Mouse (Mus musculus) heart, postnatal 0 days (tissue): ENCODE measurements around the gene Map4. TPM values are rescaled to one million over a fixed set of nuclear protein-coding genes. Genes with fewer than 3 reads are reported as not detected.

Experiments
- ATAC-seq: fragments of 200-750 bp; cut with Nextera tagmentation; 2 replicates; pipeline ENCODE4 v1.8.0; 2017; ENCODE audit warnings: low read depth, moderate number of reproducible peaks, moderate library complexity; ENCODE audit not compliant: insufficient read depth
- DNase-seq: peaks from one replicate; pipeline ENCODE4 v3.0.0-alpha.2; 2016; ENCODE audit warnings: low spot score
- H3K27ac ChIP-seq: fragments of 300-500 bp; sonication (generic); 2 replicates; pipeline ENCODE4 v1.5.1; 2014; ENCODE audit warnings: low read depth, mild to moderate bottlenecking
- H3K27me3 ChIP-seq: fragments of 300-500 bp; sonication (generic); 2 replicates; pipeline ENCODE4 v1.6.1; 2014; ENCODE audit warnings: low read length, mixed read lengths; ENCODE audit not compliant: control insufficient read depth, insufficient read depth
- H3K36me3 ChIP-seq: fragments of 300-500 bp; sonication (generic); replicated peaks from 2 replicates; pipeline ENCODE4 v1.6.1; 2014; ENCODE audit warnings: low read length, mixed read lengths; ENCODE audit not compliant: control insufficient read depth, insufficient read depth
- H3K4me1 ChIP-seq: fragments of 300-500 bp; sonication (generic); 2 replicates; pipeline ENCODE4 v1.6.1; 2014; ENCODE audit warnings: antibody characterized with exemption; ENCODE audit not compliant: control insufficient read depth, insufficient read depth
- H3K4me2 ChIP-seq: fragments of 300-500 bp; sonication (generic); 2 replicates; pipeline ENCODE4 v1.6.1; 2014; ENCODE audit warnings: low read depth, mild to moderate bottlenecking, low read length, moderate library complexity
- H3K4me3 ChIP-seq: fragments of 300-500 bp; sonication (generic); 2 replicates; pipeline ENCODE4 v1.5.1; 2014; ENCODE audit warnings: low read depth, low read length
- H3K9ac ChIP-seq: fragments of 300-500 bp; sonication (generic); replicated peaks from 2 replicates; pipeline ENCODE4 v1.6.1; 2014; ENCODE audit warnings: low read depth, low read length, mixed read lengths
- H3K9me3 ChIP-seq: fragments of 300-500 bp; sonication (generic); replicated peaks from 2 replicates; pipeline ENCODE4 v1.6.1; 2016; ENCODE audit warnings: low read length; ENCODE audit not compliant: control insufficient read depth
- CTCF ChIP-seq: IDR thresholded peaks from 2 replicates; pipeline ENCODE4 v1.5.1; 2016; ENCODE audit warnings: antibody characterized with exemption, control low read depth, low read depth
- EP300 ChIP-seq: IDR thresholded peaks from 2 replicates; pipeline ENCODE4 v1.6.1; 2016; ENCODE audit warnings: antibody characterized with exemption, low read depth
- WGBS: fragments of 180-500 bp; shearing (Covaris S2); extraction: QIAGEN DNeasy Blood & Tissue Kit; methylation state at CpG from one replicate; pipeline ENCODE4 v1.1.7; 2014; 5-methylcytosine and 5-hydroxymethylcytosine counted together
- polyA plus RNA-seq: library from polyadenylated mRNA; unstranded; fragments of >200 nt; fragmentation: Nextera tagmentation; extraction: Ambion mirVana; gene quantifications from 2 replicates; pipeline ENCODE4 v1.2.1, GENCODE M21; 2015
- total RNA-seq: library from RNA; depleted of rRNA; stranded (reverse); fragments of >200 nt; gene quantifications from 2 replicates; pipeline ENCODE4 v1.2.3, GENCODE M21; 2014; ENCODE audit warnings: low replicate concordance

Map4 gene
- total and polyA plus RNA-seq, 2 experiments from 2014 or later, result 54.2 to 145 TPM

DNA sequence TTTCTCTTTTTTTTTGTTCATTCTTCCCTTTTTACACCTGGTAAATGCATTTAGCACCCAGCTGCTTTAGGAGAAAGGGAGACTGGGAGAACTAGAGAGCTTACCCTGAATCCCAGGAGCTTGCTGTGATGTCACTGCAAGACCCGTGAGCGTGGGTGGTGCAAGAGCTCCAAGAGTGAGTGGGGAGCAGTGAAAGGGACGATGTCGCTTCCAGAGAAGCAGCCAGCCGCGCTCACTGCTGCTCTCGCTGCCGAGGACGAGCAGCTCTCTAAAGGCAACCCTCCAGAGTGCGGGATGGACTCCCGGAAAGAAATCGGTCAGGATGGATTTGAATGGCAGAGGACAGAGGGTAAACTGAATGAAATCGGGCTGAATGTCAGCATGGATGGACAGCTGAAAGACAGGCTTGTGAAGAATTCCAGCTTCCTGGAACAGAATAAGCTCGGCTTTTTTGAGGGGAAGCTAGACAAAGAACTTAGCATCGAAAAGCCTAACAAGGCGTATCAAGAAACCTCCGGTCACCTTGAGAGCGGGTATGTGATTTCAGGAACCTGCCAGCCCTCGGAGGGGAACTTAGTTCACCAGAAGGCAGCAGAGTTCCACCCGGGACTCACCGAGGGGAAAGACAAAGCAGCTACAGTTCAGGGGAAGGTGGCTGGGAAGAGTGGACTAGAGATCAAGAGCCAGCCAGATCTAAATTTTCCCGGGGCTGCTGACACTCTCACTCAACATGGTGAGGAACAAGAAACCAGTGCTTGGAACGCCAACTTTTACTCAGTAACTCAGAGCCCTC is 120.8 kb downstream of the Map4 start:
- H3K4me1 ChIP-seq, result peaks cover 25% of the 10 kb centered on the region
- no peaks in the 10 kb centered on the region for H3K36me3 ChIP-seq
- ATAC-seq, result no peak
- WGBS, result 38% methylated on average over 23 of the region's 23 CpGs
- H3K27ac ChIP-seq, result peak overlapping the region; percentile 76
- peak overlapping the region; percentile 36 for H3K4me2 ChIP-seq
- TF ChIP-seq EP300 (no peak), CTCF (no peak)
- H3K9me3 ChIP-seq, result no peaks in the 10 kb centered on the region
- no peaks in the 10 kb centered on the region for H3K27me3 ChIP-seq
- H3K9ac ChIP-seq, result no peak overlapping the region
- no peak for DNase-seq
- H3K4me3 ChIP-seq, result no peak overlapping the region

DNA sequence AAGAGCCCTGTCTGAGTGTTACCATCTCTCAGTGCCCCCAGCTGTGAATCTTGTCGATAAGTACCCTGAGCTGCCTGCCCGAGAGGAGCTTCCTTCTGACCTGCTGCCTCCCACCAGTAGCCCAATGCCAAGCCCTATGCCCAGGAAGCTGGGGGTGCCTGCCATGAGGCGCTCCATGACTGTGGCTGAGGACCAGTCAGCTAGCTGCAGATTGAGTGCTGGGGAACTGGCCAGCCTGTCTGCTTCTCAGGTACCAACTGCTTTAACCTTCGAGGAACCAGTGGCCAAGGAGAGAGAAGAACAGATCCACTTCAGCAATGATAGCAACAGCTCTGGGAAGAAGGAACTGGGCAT is 121.7 kb downstream of the Map4 start:
- ATAC-seq, result peak; percentile 36
- no peaks in the 10 kb centered on the region for H3K27me3 ChIP-seq
- peaks cover 25% of the 10 kb centered on the region for H3K4me1 ChIP-seq
- H3K36me3 ChIP-seq, result no peaks in the 10 kb centered on the region
- no peak overlapping the region for H3K9ac ChIP-seq
- no peaks in the 10 kb centered on the region for H3K9me3 ChIP-seq
- 73% methylated on average over 4 of the region's 4 CpGs for WGBS
- no peak overlapping the region for H3K4me3 ChIP-seq
- no peak for DNase-seq
- H3K27ac ChIP-seq, result peak overlapping the region; percentile 76
- TF ChIP-seq CTCF (no peak), EP300 (no peak)
- H3K4me2 ChIP-seq, result 0 out of 2 replicates have a peak overlapping the region, but pooled peaks have one; percentile 13

DNA sequence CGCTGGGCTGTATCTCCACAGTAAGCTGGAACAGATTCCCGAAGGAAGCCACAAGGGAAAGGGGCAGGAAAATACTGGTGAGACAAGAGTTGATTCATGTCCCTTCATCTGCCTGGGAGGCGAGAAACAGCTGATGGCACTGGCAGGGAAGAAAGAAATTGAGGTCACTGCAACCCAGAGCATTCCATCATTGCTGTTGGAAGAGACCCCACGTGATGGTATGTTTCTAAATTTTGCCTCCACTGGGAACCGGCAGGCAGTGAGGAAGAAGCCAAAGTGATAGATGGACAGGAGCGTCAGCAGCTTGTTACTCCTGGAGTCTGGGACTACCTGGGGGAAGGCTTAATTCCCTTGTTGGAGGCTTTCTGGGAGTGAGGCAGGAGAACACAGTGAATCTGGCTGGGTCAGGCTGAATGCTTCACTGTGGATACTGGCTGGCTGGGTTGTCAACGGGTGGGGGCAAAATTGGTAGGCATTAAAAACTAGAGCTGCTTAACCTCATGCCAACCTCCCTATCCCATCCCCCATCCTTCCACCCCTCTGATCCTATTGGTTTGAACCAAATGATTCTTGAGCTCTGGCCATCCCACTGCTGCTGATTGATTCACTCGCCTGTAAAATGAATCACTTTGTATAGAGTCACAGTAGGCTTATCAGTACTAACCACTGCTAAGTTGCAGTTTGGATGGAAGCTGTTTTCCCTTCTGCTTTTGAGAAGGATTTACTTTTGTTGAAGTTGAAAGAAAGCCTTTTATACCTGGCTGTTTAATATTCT is 122.2 kb downstream of the Map4 start:
- Histone ChIP-seq H3K27me3 (no peaks in the 10 kb centered on the region), H3K4me2 (peak overlapping the region; percentile 13; the same call in 1 of the 2 replicates), H3K4me3 (no peak overlapping the region), H3K27ac (peak overlapping the region; percentile 76), H3K4me1 (peaks cover 19% of the 10 kb centered on the region), H3K9ac (no peak overlapping the region), H3K36me3 (no peaks in the 10 kb centered on the region), H3K9me3 (no peaks in the 10 kb centered on the region)
- no peak for TF ChIP-seq CTCF
- no peak for TF ChIP-seq EP300
- ATAC-seq (peak; percentile 76), DNase-seq (peak; percentile 44)
- 26% methylated on average over 8 of the region's 8 CpGs for WGBS

DNA sequence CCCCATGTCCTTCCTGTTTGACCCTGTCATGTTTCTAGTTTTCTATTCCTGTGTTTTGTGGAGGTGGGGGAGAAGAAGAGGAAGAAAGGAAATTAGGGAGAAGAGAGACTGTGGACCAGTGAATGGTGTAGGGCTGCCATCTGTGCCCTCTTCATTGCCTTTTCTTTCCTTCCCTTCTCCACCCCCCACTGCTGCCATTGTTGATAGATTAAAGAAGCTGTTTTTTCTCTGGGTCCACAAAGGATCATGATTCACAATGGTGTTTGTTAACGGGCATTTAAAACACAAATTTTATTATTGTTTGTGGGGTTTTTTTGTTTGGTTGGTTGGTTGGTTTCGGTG is 122.8 kb downstream of the Map4 start:
- Histone ChIP-seq H3K4me3 (no peak overlapping the region), H3K27ac (0 out of 2 replicates have a peak overlapping the region, but pooled peaks have one; percentile 17)
- 87% methylated on average over 2 of the region's 2 CpGs for WGBS

DNA sequence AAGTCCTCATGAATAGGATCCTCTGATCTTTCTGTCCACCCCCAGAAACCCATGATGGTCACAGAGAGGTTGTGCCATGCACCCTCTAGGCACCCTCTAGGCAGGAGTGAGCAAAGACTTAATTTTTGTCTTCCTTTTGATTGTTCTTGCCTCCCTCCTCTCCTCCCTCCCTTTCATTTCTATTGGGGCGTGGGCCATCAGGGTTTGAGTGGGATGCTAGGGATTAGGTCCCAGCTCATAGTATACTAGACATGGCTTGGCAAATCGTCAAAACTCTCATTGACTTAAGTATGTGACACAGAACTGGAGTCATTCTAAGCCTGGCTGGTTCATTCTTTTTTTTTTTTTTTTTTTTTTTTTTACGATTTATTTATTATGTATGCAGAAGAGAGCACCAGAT is 123.5 kb downstream of the Map4 start:
- DNase-seq (no peak), ATAC-seq (no peak)
- Histone ChIP-seq H3K27me3 (no peaks in the 10 kb centered on the region), H3K36me3 (no peaks in the 10 kb centered on the region), H3K4me3 (no peak overlapping the region), H3K4me1 (peaks cover 26% of the 10 kb centered on the region), H3K9me3 (no peaks in the 10 kb centered on the region), H3K27ac (no peak overlapping the region), H3K4me2 (no peak overlapping the region), H3K9ac (no peak overlapping the region)
- TF ChIP-seq CTCF (no peak), EP300 (no peak)
- WGBS, result 59% methylated on average over 3 of the region's 3 CpGs

More for the DNA sequence above, 122.8 kb downstream of the Map4 start:
- ATAC-seq (no peak), DNase-seq (no peak)
- peaks cover 23% of the 10 kb centered on the region for H3K4me1 ChIP-seq
- no peaks in the 10 kb centered on the region for H3K27me3 ChIP-seq
- H3K9me3 ChIP-seq, result no peaks in the 10 kb centered on the region
- TF ChIP-seq CTCF (no peak), EP300 (no peak)
- H3K36me3 ChIP-seq, result no peaks in the 10 kb centered on the region
- no peak overlapping the region for H3K9ac ChIP-seq
- H3K4me2 ChIP-seq, result no peak overlapping the region
